ENCODE assay signal across 8 mouse cellular contexts in genomic region chr14:75844867-75845697, GRCm38 (mm10). TPM values are rescaled to one million over a fixed set of nuclear protein-coding genes. Genes with fewer than 3 reads are reported as not detected.
DNase-seq lines count a peak whose midpoint lies in the region; ATAC-seq lines count a peak whose summit lies in the region.

TSS of gene Tpt1 (plus strand) at chr14:75845093.

- ATAC-seq in inflammation-experienced regulatory T-cells, adult 6 months: peak; percentile 85
- ATAC-seq in megakaryocyte-erythroid progenitor cell, adult 5-6 weeks (replicated peaks; ENCODE audit: low FRiP score, low TSS enrichment, poor library complexity, severe bottlenecking): peak; percentile 92

- peak; percentile 100 for DNase-seq in adrenal gland, adult (ENCODE audit: inconsistent age in 2 of 2, low spot score in 1 of 2)
- DNase-seq in embryo, embryonic 10.5 days (ENCODE audit: low spot score): peak; percentile 97
- DNase-seq in gastrocnemius, postnatal 14 days: peak; percentile 99
- peak; percentile 97 to 98 for DNase-seq in left cerebral cortex, postnatal 10 days (ENCODE audit: extremely low spot score in 1 of 2, low spot score in 2 of 2)
- peak; percentile 99 for DNase-seq in right cerebral cortex, postnatal 25 days
- DNase-seq in urinary bladder, postnatal 4 days (ENCODE audit: low spot score in 2 of 2): peak; percentile 99

- intact Hi-C loops in gastrocnemius, postnatal 14 days (cut with DNase I; ENCODE audit: low total_unique reads): no loop called here
- intact Hi-C loops in left cerebral cortex, postnatal 10 days (cut with DNase I): no loop called here

RNA-seq across cellular contexts. Expression of gene Tpt1, which starts in this region (rescaled TPM):
- 1,000 to 10,000 TPM; 3,074 to 3,192 TPM for total RNA-seq in gastrocnemius, postnatal 14 days (2021)
- polyA plus RNA-seq in inflammation-experienced regulatory T-cells, adult 6 months (2017; shearing (Covaris generic)): 1,000 to 10,000 TPM; 1,603 to 2,042 (median 1,729) TPM
- total RNA-seq in left cerebral cortex, postnatal 10 days (2021): 1,000 to 10,000 TPM; 1,219 to 1,311 TPM
- 4,413 and 4,416 TPM in 2 replicates for total RNA-seq in megakaryocyte-erythroid progenitor cell, adult 5-6 weeks (2014; fragmentation: Nextera tagmentation)
- total RNA-seq in megakaryocyte-erythroid progenitor cell, adult 5-6 weeks (2017): 839 and 1,119 TPM in 2 replicates

Comparison
In these comparisons a context has a peak if more than half of its experiments do, and no peak if none do; other contexts are left out.
1. Peak in every context shown above with its lines: DNase-seq and ATAC-seq.